Mouse (Mus musculus) limb, embryonic 14.5 days (tissue): Measurements from ENCODE around the gene Smg6. TPM values are rescaled to one million over a fixed set of nuclear protein-coding genes. Genes with fewer than 3 reads are reported as not detected.

Experiments
- ATAC-seq: fragments of 200-750 bp; cut with Nextera tagmentation; 2 replicates; pipeline ENCODE4 v1.8.0; 2017; ENCODE audit warnings: low read depth, moderate number of reproducible peaks, moderate TSS enrichment; ENCODE audit not compliant: low FRiP score
- DNase-seq: peaks from one replicate; pipeline ENCODE4 v3.0.0-alpha.2; 2015; ENCODE audit warnings: low spot score
- H3K27ac ChIP-seq: fragments of 300-500 bp; sonication (generic); replicated peaks from 2 replicates; pipeline ENCODE4 v1.5.1; 2014; ENCODE audit warnings: low read depth, mild to moderate bottlenecking, low read length, moderate library complexity, mixed read lengths
- H3K27me3 ChIP-seq: fragments of 300-500 bp; sonication (generic); 2 replicates; pipeline ENCODE4 v1.6.1; 2014; ENCODE audit warnings: low read length, mixed read lengths; ENCODE audit not compliant: control insufficient read depth, insufficient read depth
- H3K36me3 ChIP-seq: fragments of 300-500 bp; sonication (generic); 2 replicates; pipeline ENCODE4 v1.6.1; 2014; ENCODE audit warnings: mild to moderate bottlenecking, low read length, moderate library complexity, mixed read lengths; ENCODE audit not compliant: control insufficient read depth, insufficient read depth
- H3K4me1 ChIP-seq: fragments of 300-500 bp; sonication (generic); 2 replicates; pipeline ENCODE4 v1.6.1; 2014; ENCODE audit warnings: antibody characterized with exemption, low read length, mixed read lengths; ENCODE audit not compliant: control insufficient read depth, insufficient read depth
- H3K4me2 ChIP-seq: fragments of 300-500 bp; sonication (generic); replicated peaks from 2 replicates; pipeline ENCODE4 v1.6.1; 2014; ENCODE audit warnings: low read depth, mild to moderate bottlenecking, low read length, moderate library complexity; ENCODE audit not compliant: severe bottlenecking
- H3K4me3 ChIP-seq: fragments of 300-500 bp; sonication (generic); replicated peaks from 2 replicates; pipeline ENCODE4 v1.5.1; 2014; ENCODE audit warnings: low read length
- H3K9ac ChIP-seq: fragments of 300-500 bp; sonication (generic); 2 replicates; pipeline ENCODE4 v1.6.1; 2014; ENCODE audit warnings: mild to moderate bottlenecking, low read depth, low read length, moderate library complexity; ENCODE audit not compliant: severe bottlenecking
- H3K9me3 ChIP-seq: fragments of 300-500 bp; sonication (generic); 2 replicates; pipeline ENCODE4 v1.6.1; 2016; ENCODE audit warnings: low read length; ENCODE audit not compliant: control insufficient read depth
- POLR2A ChIP-seq: fragments of 200-500 bp; IDR thresholded peaks from 2 replicates; pipeline ENCODE4 v1.8.0; 2012; ENCODE audit warnings: inconsistent platforms, mild to moderate bottlenecking, moderate library complexity, borderline replicate concordance; ENCODE audit not compliant: insufficient read depth, insufficient read length; ENCODE audit errors: extremely low read depth
- WGBS: fragments of 180-500 bp; shearing (Covaris S2); extraction: QIAGEN DNeasy Blood & Tissue Kit; methylation state at CpG from one replicate; pipeline ENCODE4 v1.1.7; 2014; 5-methylcytosine and 5-hydroxymethylcytosine counted together
- polyA plus RNA-seq, 2 experiments: library from polyadenylated mRNA; depleted of rRNA in 1 of 2; stranded (reverse) in 1 of 2; unstranded in 1 of 2; fragments of >200 nt; fragmentation: Nextera tagmentation in 1 of 2; extraction: Ambion mirVana in 1 of 2; gene quantifications; 2 replicates each; pipeline versions ENCODE4 v1.2.1 to v1.2.3; 2012 to 2014

Smg6 gene
- polyA plus RNA-seq, 2 experiments: 16.0 to 36.5 TPM

GRCm38 (mm10) chr11:75064266-75064665 lies 138.6 kb downstream of the Smg6 start:
- ATAC-seq: no peak
- TF ChIP-seq POLR2A: no peak
- no peak for DNase-seq
- Histone ChIP-seq H3K4me1 (no peaks in the 10 kb centered on the region), H3K36me3 (no peaks in the 10 kb centered on the region), H3K27ac (no peak overlapping the region), H3K4me3 (no peak overlapping the region), H3K27me3 (no peaks in the 10 kb centered on the region), H3K9ac (no peak overlapping the region), H3K9me3 (no peaks in the 10 kb centered on the region), H3K4me2 (no peak overlapping the region)
- whole genome bisulfite sequencing: 100% methylated on average over 1 of the region's 1 CpGs

- Histone ChIP-seq H3K27me3 (no peaks in the 10 kb centered on the region), H3K9ac (no peak overlapping the region), H3K4me3 (no peak overlapping the region), H3K36me3 (no peaks in the 10 kb centered on the region), H3K4me1 (peaks cover 24% of the 10 kb centered on the region), H3K4me2 (no peak overlapping the region), H3K27ac (peak overlapping the region; percentile 26; the same call in 1 of the 2 replicates), H3K9me3 (no peaks in the 10 kb centered on the region)
- ATAC-seq (no peak), DNase-seq (no peak)
- TF ChIP-seq POLR2A: no peak
- 80% methylated on average over 3 of the region's 3 CpGs for WGBS
Observed at GRCm38 (mm10) chr11:75071352-75071751, 145.7 kb downstream of the Smg6 start.

- Histone ChIP-seq H3K9me3 (no peaks in the 10 kb centered on the region), H3K27me3 (no peaks in the 10 kb centered on the region), H3K9ac (no peak overlapping the region), H3K4me3 (no peak overlapping the region), H3K36me3 (no peaks in the 10 kb centered on the region), H3K4me2 (no peak overlapping the region), H3K4me1 (peaks cover 28% of the 10 kb centered on the region), H3K27ac (peak overlapping the region; percentile 87)
- WGBS: 26% methylated on average over 2 of the region's 2 CpGs
- no peak for ATAC-seq
- TF ChIP-seq POLR2A: no peak
- DNase-seq: no peak
Observed at GRCm38 (mm10) chr11:75072932-75073625, 147.5 kb downstream of the Smg6 start.

- no peak overlapping the region for H3K4me3 ChIP-seq
- H3K4me2 ChIP-seq: no peak overlapping the region; the same call in 1 of the 2 replicates
- TF ChIP-seq POLR2A: no peak
- ATAC-seq (no peak), DNase-seq (no peak)
- H3K9ac ChIP-seq: no peak overlapping the region
- peaks cover 31% of the 10 kb centered on the region for H3K4me1 ChIP-seq
- 25% methylated on average over 2 of the region's 2 CpGs for WGBS
- H3K36me3 ChIP-seq: no peaks in the 10 kb centered on the region
- H3K27me3 ChIP-seq: no peaks in the 10 kb centered on the region
- no peaks in the 10 kb centered on the region for H3K9me3 ChIP-seq
- H3K27ac ChIP-seq: peak overlapping the region; percentile 87
Observed at GRCm38 (mm10) chr11:75073696-75074095, 148.1 kb downstream of the Smg6 start.

- Histone ChIP-seq H3K27ac (peak overlapping the region; percentile 87), H3K4me1 (peaks cover 32% of the 10 kb centered on the region), H3K4me3 (no peak overlapping the region), H3K9ac (no peak overlapping the region), H3K9me3 (no peaks in the 10 kb centered on the region), H3K27me3 (no peaks in the 10 kb centered on the region), H3K4me2 (no peak overlapping the region; the same call in 1 of the 2 replicates), H3K36me3 (peaks cover 2% of the 10 kb centered on the region; the same call in 1 of the 2 replicates)
- TF ChIP-seq POLR2A: no peak
- 15% methylated on average over 2 of the region's 2 CpGs for WGBS
- peak; percentile 38 for DNase-seq
- peak; percentile 42; the same call in 1 of the 2 replicates for ATAC-seq
Observed at GRCm38 (mm10) chr11:75074543-75074942, 148.9 kb downstream of the Smg6 start.
